Mouse (Mus musculus): ENCODE measurements around the gene Ap2a2.
"Not testable (repeated sequence)": the region's sequence is repeated elsewhere in the genome, so short reads cannot be mapped to it uniquely, and the experiment has no call there.

Gene Ap2a2

DNA sequence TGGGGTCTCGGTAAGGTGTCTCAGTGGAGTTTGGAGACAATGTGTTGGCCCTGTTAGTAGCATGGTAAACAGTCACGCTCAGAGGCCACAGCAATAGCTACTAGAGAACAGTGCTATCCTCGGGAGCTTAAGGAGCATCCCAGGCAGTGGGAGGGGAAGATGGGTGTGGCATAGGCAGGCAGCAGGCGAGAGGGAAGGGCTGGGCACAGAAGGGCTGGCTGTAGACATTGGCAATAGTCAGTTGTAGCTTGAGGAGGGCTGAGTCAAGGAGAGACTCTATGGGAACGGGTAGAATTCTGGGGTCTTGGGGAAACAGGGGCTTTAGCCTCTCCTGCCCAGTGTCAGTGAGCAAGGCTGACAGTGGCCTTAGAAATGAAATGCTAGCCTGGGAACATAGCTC, 100.2 kb downstream of the Ap2a2 start:
- DNase-seq (ENCODE audit: low spot score): no peak

DNA sequence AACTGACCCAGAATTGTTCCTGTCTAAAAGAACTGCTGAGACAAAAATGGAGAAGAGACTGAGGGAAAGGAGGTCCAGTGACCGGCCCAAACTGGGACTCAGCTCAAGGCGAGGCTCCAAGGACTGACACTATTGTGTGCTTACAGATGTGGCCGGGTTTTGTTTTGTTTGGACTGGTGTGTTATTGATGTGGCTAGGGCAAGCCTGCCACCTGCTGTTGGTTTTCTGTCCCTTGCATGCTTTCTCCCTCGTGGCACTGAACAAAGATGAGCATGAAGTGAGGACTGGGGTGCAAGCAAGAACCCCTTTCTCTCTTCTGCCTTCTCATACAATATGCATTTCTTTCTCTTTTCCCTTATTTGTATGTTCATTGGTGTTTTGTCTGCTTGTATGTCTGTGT, 104.2 kb downstream of the Ap2a2 start:
- DNase-seq (ENCODE audit: low spot score): peak; percentile 74

DNA sequence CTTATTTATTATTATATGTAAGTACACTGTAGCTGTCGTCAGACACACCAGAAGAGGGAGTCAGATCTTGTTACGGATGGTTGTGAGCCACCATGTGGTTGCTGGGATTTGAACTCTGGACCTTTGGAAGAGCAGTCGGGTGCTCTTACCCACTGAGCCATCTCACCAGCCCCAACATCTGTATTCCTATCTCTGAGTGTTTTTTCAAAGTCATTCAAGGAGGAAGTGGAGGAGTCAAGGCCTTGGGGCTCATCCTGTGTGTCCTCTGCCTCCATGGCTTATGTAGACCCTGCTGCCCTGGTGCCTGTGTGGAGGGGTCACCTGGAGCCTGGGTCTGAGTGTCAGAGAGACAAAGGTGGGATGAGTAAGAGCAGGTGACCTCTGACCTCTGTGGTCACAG, 107.1 kb downstream of the Ap2a2 start:
- not testable (repeated sequence) for DNase-seq (ENCODE audit: low spot score)

DNA sequence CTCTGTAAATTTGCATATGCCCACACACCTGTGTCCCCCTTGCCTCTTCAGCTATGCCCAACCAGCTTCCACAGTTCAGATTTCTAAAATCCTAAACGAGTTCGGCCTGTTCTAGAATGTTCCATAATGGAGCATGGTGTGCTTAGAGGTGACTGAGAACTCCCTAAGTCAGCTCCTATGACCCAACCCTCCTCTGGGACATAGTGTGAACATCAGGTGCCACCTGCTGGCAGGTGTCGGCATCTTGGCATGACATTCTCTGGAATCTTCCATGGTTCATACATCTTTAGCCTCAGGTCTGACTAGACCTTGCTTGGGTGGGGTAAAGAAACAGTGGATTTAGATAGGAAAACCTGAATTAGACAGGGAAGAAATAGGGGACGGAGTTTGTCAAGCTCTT, 109.0 kb downstream of the Ap2a2 start:
- peak; percentile 32 for DNase-seq (ENCODE audit: low spot score)

DNA sequence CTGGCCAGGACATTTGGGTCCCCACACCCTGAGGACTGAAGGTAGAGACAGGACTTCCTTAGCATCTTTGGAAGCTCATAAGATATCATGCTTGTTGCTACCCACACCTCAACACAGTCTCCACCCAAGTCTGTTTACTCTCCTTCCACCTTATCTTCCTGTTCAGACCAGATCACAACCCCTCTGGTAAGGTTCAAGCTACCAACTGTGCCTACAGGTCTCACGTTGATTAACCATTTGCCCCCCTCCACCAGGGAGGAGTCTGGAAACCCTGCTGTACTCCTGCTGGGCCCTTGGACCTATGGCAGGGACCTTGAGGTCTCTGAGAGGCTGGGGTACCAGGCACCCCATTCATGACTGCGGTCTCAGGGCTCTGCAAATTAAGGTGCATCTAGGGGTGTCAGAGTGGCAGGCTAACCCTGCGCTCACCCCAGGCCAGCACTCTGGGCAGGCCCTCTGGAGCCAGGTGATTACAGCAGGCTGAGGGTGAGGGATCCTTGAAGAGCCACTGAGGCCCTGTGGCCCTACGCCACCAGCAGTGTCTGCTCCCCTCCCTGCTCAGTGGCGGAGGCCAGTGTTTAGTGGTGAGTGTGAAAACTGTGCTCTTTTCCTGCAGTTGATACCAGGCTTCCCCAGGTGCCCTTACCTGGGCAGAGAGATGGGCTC, 109.8 kb downstream of the Ap2a2 start:
- no peak for DNase-seq (ENCODE audit: low spot score)

DNA sequence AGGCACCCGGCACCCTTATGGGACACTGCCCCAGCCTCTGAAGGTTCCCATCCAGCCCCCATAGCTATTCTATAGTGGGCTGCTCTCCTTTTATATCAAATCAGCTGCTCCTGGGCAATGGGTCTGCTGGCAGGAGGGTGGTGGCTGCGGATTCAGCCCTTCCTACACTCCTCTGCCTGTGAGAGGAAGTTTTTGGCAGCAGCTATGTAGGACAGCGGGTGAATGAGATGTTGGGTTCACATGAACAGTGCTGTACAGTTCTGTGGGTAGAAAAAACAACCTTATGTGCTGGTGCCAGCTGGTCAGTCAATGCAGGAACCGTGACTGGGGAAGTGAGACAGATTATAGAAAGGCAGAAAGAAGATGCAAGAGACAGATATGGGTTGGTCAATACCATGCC, 116.9 kb downstream of the Ap2a2 start:
- DNase-seq (ENCODE audit: low spot score): no peak

All from embryo, embryonic 10.5 days (tissue).